Mouse (Mus musculus) lung, postnatal 0 days (tissue): ENCODE data around the gene Snrnp25. TPM values are rescaled to one million over a fixed set of nuclear protein-coding genes. Genes with fewer than 3 reads are reported as not detected.

ENCODE experiments used
- ATAC-seq: fragments of 200-750 bp; cut with Nextera tagmentation; 2 replicates; pipeline ENCODE4 v1.8.0; 2017; ENCODE audit warnings: moderate library complexity
- DNase-seq: peaks from one replicate; pipeline ENCODE4 v3.0.0-alpha.2; 2016; ENCODE audit warnings: low spot score
- H3K27ac ChIP-seq: fragments of 300-500 bp; sonication (generic); 2 replicates; pipeline ENCODE4 v1.5.1; 2014; ENCODE audit warnings: antibody characterized with exemption, mild to moderate bottlenecking, low read length, mixed read lengths
- H3K27me3 ChIP-seq: fragments of 300-500 bp; sonication (generic); replicated peaks from 2 replicates; pipeline ENCODE4 v1.6.1; 2014; ENCODE audit warnings: low read length, mixed read lengths; ENCODE audit not compliant: insufficient read depth
- H3K36me3 ChIP-seq: fragments of 300-500 bp; sonication (generic); 2 replicates; pipeline ENCODE4 v1.6.1; 2014; ENCODE audit warnings: low read length, mixed read lengths; ENCODE audit not compliant: insufficient read depth
- H3K4me1 ChIP-seq: fragments of 300-500 bp; sonication (generic); 2 replicates; pipeline ENCODE4 v1.6.1; 2014; ENCODE audit warnings: antibody characterized with exemption, low read depth, low read length, mixed read lengths; ENCODE audit not compliant: insufficient read depth
- H3K4me2 ChIP-seq: fragments of 300-500 bp; sonication (generic); replicated peaks from 2 replicates; pipeline ENCODE4 v1.6.1; 2014; ENCODE audit warnings: low read depth, mild to moderate bottlenecking, low read length, moderate library complexity, mixed read lengths
- H3K4me3 ChIP-seq: fragments of 300-500 bp; sonication (generic); 2 replicates; pipeline ENCODE4 v1.5.1; 2014; ENCODE audit warnings: low read depth, low read length
- H3K9ac ChIP-seq: fragments of 300-500 bp; sonication (generic); replicated peaks from 2 replicates; pipeline ENCODE4 v1.6.1; 2014; ENCODE audit warnings: low read depth, mild to moderate bottlenecking
- H3K9me3 ChIP-seq: fragments of 300-500 bp; sonication (generic); 2 replicates; pipeline ENCODE4 v1.6.1; 2016; ENCODE audit warnings: low read length, mixed read lengths
- CTCF ChIP-seq: IDR thresholded peaks from 2 replicates; pipeline ENCODE4 v1.5.1; 2016; ENCODE audit warnings: antibody characterized with exemption, mild to moderate bottlenecking
- EP300 ChIP-seq: IDR thresholded peaks from 2 replicates; pipeline ENCODE4 v1.6.1; 2016; ENCODE audit warnings: antibody characterized with exemption, mild to moderate bottlenecking, control low read depth
- WGBS: fragments of 180-500 bp; shearing (Covaris S2); extraction: QIAGEN DNeasy Blood & Tissue Kit; methylation state at CpG from one replicate; pipeline ENCODE4 v1.1.7; 2014; 5-methylcytosine and 5-hydroxymethylcytosine counted together
- polyA plus RNA-seq: library from polyadenylated mRNA; unstranded; fragments of >200 nt; fragmentation: Nextera tagmentation; extraction: Ambion mirVana; gene quantifications from 2 replicates; pipeline ENCODE4 v1.2.1, GENCODE M21; 2015

Gene Snrnp25
- polyA plus RNA-seq, 1 experiment from 2014 or later = 18.9 TPM

DNA sequence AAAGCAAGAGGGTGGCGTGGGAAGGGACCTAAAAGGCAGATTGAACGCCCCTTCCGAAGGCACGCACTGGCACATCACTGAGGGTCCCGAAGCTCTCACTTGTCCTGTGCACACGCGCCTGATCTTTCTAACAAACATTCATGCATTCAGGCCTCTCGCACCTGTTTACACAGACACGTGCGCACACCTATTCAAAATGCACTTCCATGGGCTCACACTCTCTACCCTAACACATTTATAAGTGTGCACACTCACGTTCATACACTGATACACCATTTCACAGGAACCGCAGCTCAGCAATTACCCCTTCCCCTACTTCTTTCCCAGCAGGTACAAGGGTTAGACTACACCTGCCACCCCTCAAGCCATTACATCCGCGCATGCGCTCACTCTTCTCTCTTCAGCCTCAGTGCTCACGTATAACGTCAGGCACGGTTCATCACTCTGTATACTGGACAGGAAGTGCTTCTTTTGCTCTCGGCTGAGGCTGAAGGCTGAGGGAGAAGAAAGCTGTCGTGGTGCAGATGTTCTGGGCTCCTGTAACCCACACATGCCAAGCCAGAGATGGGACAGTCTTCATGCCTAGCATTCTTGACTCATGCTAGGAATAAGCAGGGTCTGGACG, 17.5 kb downstream of the Snrnp25 start:
- Histone ChIP-seq H3K9me3 (no peaks in the 10 kb centered on the region), H3K4me1 (peaks cover 45% of the 10 kb centered on the region), H3K27ac (peak overlapping the region; percentile 96), H3K27me3 (no peaks in the 10 kb centered on the region), H3K4me3 (peak overlapping the region; percentile 93), H3K9ac (no peak overlapping the region), H3K4me2 (peak overlapping the region; percentile 73), H3K36me3 (no peaks in the 10 kb centered on the region)
- peak; percentile 56 for DNase-seq
- no peak for ATAC-seq
- 8% methylated on average over 21 of the region's 21 CpGs for WGBS
- no peak for TF ChIP-seq CTCF
- TF ChIP-seq EP300 = peak; percentile 16; the same call in 1 of the 2 replicates

- Histone ChIP-seq H3K9me3 (no peaks in the 10 kb centered on the region), H3K4me1 (peaks cover 42% of the 10 kb centered on the region), H3K9ac (no peak overlapping the region), H3K27ac (peak overlapping the region; percentile 96), H3K4me2 (no peak overlapping the region), H3K36me3 (no peaks in the 10 kb centered on the region), H3K27me3 (no peaks in the 10 kb centered on the region), H3K4me3 (no peak overlapping the region)
- no peak for DNase-seq
- WGBS = 66% methylated on average over 4 of the region's 4 CpGs
- no peak for TF ChIP-seq EP300
- TF ChIP-seq CTCF = peak; percentile 24; the same call in 1 of the 2 replicates
- no peak for ATAC-seq
Measured at GRCm38 (mm10) chr11:32223297-32223967, 18.2 kb downstream of the Snrnp25 start.

DNA sequence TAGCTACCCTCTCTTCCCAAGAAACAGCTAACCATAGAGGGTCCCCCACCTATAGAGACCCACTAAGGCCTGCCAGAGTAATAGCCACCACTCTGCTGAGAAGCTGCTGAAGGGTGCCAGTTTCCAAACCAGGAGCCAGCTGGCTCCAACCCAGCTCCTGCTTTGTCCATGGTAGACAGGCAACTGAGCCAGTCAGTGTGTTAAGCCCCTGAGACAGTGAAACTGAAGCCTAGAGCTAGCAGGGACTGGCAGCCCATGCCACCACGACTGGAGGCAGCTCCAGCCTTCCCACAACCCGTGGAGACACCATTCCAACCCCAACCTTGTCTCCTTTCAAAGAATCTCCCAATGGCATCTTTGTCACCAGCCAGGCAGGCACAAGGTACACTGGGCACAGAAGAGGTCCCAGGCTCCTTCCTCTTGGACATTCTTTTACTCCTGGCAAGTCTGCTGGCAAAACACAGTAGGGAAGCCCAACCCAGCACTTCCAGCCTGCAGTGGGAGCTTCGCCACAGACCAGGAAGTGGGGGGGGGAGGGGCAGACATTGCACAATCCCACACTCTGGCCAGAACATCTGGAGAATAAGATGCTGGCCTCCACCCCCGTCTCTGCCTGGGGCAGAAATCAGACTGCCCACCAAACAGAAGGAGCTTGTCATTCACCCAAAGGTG, 19.4 kb downstream of the Snrnp25 start:
- WGBS = 5% methylated on average over 4 of the region's 4 CpGs
- H3K9me3 ChIP-seq = no peaks in the 10 kb centered on the region
- H3K4me3 ChIP-seq = no peak overlapping the region
- H3K4me1 ChIP-seq = peaks cover 42% of the 10 kb centered on the region
- no peaks in the 10 kb centered on the region for H3K27me3 ChIP-seq
- H3K27ac ChIP-seq = peak overlapping the region; percentile 96
- H3K4me2 ChIP-seq = no peak overlapping the region
- TF ChIP-seq EP300 = peak; percentile 64
- no peak for TF ChIP-seq CTCF
- no peaks in the 10 kb centered on the region for H3K36me3 ChIP-seq
- ATAC-seq = peak; percentile 66
- peak; percentile 94 for DNase-seq
- no peak overlapping the region for H3K9ac ChIP-seq

- 33% methylated on average over 7 of the region's 7 CpGs for WGBS
- peaks cover 34% of the 10 kb centered on the region for H3K4me1 ChIP-seq
- H3K9ac ChIP-seq = no peak overlapping the region
- H3K27ac ChIP-seq = peak overlapping the region; percentile 96
- H3K27me3 ChIP-seq = no peaks in the 10 kb centered on the region
- TF ChIP-seq EP300 (no peak; the same call in 1 of the 2 replicates), CTCF (no peak)
- DNase-seq (peak; percentile 67), ATAC-seq (peak; percentile 20)
- H3K4me2 ChIP-seq = no peak overlapping the region
- no peak overlapping the region for H3K4me3 ChIP-seq
- no peaks in the 10 kb centered on the region for H3K9me3 ChIP-seq
- H3K36me3 ChIP-seq = no peaks in the 10 kb centered on the region
Measured at GRCm38 (mm10) chr11:32225222-32226104, 20.2 kb downstream of the Snrnp25 start.

- peak within 1 kb of the TSS; percentile 61 for H3K4me3 ChIP-seq
- ATAC-seq (peak; percentile 72), DNase-seq (peak; percentile 94)
- WGBS = 3% methylated on average over 46 of the region's 47 CpGs
- no peak for TF ChIP-seq CTCF
- peak; percentile 17; the same call in 1 of the 2 replicates for TF ChIP-seq EP300
- H3K9me3 ChIP-seq = no peaks in the 10 kb centered on the region
- H3K27me3 ChIP-seq = no peaks in the 10 kb centered on the region
- peak within 1 kb of the TSS; percentile 81 for H3K9ac ChIP-seq
- H3K36me3 ChIP-seq = 0 out of 2 replicates have a peak, but pooled peaks cover under 1% of the 10 kb centered on the region
- H3K4me2 ChIP-seq = peak within 1 kb of the TSS; percentile 80
- peaks cover 30% of the 10 kb centered on the region for H3K4me1 ChIP-seq
- peak within 1 kb of the TSS; percentile 96 for H3K27ac ChIP-seq
Measured at GRCm38 (mm10) chr11:32226124-32226871, 21.1 kb downstream of the Snrnp25 start, which contains the start of gene Mpg. Gene Mpg, plus strand, starts transcription at chr11:32226505.
